Mouse (Mus musculus) adrenal gland, adult (tissue): ENCODE results near the gene Abca14.

Experiments
- DNase-seq, 2 experiments: peaks; one replicate each; pipeline ENCODE4 v3.0.0; 2022 to 2023; ENCODE audit warnings: low spot score in 1 of 2; ENCODE audit not compliant: inconsistent age in 2 of 2

Abca14 gene

DNA sequence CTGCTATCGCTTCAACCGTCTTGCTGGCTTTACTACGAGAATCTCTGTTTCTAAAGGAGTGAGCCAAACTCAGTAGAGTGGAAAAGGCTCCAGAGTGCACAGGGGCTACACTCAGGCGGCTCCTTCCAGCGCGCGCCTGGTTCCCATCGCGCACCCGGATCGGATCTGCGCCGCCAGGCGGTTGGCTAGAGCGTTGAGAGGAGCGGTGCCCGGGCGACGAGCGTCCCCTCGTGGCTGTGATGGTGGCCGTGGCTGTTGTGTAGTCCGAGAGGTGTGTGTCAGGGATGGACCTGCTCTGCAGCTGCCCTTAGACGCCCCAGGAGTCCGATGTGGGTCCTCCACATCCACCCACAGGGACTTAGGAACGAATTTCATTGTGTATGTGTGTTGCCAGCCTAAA is at the start of gene Abca14:
Gene Abca14 (plus strand): TSS at position 173 of the 400 bp plus-strand sequence.
- peak; percentile 88 to 95 for DNase-seq

DNA sequence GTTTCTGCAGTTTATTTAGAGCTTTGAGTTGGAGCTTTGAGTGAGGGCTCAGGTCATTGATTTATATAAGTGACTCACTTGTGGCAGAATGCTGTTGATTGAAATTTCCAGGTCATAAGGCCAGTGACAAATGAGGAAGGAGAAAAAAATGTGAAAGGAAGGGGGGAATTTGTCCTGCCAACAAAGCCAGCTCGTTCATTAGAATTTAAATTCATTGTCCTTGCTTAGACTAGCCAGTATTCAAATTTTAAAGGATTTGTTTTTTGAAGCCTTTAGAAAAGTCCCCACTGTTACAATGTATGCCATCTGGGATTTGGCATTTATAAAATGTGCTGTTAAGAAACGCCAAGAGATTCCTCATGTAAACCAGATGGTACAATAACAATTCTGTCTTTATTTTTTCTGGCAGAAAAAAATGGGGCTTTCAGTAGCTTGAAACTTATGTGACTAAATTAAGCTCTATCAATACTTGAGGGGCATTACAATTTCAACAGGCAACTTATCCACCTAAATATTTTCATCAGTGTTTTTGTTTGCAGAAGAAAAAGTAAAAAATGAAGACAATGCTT is 46.8 kb upstream of the Abca14 start:
- DNase-seq: no peak

DNA sequence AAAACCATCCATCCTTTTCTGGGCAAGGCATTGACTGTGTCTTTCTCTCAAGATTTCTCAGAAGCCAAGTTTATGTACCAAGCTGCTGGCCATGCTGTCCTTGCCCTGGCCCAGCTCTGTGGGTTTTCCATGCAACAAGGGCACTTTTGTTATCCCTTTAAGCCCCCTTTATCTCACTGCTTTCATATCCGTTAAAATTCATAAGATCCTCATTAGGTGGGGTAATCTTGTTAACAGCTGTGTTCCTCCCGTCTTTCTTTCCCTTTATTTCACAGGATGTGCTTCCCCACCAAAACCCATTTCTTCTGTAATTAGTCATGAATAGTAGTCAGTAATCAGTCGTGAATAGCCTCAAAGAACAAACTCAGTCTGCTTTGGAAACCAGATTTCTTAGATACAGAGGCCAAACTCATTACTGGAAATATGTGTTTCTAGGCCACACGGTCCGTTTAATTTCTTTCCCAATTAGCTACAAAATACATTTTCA is 46.1 kb upstream of the Abca14 start:
- no peak for DNase-seq

DNA sequence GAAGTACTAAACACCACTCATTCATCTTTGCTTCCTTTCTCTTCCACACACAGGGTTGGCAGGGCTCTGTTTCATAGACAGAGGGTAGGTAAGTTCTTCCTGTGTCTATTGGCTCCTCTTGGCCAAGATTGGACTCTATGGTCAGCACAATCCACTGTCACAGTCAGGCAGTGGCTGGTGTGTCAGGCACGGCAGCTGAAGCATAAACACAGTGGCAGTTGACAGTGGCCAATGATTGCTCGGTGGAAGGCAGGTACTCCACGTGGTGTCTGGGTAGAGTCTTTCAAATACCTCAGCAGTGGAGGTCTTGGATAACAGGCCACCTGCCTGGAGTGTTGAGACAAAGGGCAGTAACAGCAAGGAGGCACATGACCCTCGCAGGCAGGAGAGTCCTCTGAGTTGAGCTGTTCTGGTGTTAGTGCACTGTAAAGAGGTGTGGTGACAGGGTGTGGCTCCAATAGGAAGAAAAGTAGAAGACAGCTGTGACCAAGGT is 45.6 kb upstream of the Abca14 start:
- DNase-seq: no peak

DNA sequence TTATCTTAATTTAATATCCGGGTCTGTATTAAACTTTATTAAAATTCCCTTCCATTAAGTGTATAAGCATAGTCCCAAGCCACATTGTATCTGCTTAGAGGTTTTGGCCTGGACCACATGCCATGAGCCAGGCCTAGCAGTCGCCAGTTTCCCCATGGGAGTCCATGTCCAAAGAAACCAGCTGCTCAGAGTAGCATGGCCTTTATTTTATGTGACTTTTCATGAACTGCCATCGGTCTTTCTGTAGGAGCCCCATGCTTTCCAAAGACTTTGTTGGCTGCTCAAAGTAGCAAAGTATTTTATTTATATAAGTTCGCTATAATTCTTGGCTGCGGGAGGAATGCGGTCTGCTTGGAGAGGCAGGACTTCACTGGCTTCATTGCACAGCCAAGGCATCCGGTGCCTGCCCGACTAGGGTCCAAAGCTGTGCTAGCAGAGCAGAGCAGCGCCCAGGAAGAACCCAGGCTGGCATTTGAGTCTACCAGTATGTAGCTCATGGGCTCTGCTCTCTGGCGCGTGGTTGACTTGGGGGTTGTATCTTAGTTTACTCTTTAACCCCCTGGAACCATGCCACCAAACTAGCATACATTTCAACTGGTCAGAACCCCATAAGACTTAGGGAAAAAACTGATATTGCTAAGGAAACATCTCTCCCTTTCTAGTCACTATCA is 40.0 kb upstream of the Abca14 start:
- DNase-seq: no peak

DNA sequence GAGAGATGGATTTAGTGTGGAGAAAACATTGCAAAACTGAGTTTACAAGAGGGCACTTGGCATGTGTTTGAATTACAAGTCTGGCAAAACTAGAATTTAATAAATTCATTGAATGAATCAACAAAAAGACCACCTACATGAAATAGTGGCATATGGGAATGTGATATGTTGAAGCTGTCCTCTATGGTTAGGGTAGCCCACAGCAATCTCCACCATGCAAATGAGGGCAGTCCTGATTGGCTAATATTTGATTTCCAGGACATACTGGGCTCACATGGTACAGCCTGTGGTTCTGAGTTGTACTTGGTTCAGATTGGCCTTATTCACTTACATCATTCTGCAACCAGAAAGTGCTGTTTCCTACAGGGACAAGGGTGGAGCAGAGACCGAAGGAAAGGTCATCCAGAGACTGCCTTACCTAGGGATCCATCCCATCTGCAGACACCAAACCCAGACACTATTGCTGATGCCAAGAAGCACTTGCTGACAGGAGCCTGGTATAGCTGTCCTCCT is 31.5 kb upstream of the Abca14 start:
- DNase-seq: no peak

DNA sequence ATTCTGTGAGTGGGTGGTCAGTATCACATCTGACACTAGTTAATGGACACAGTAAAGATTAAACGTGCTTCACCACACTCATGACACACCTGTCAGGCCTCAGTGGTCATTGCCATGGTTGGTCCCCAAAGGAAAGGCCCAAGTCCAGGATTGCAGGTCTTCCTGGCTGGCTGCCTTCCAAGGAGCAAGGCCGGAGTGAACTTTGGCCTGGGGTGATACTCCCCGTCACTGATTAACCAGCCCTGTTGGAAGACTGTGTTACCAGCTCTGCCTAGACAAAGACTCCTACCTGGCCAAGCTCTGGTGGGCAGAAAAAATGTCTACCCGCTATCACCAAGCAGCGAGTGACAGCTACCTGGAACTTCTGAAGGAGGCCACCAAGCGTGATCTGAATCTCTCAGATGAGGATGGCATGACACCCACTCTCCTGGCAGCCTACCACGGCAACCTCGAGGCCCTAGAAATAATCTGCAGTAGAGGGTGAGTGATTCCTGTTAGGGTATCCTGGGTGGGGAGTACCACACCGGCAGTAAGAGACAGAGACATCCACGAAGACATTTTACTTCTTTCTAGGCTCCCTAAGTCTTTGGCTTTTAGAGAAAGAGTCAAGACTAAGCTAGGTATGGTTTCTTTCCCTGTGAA is 30.0 kb upstream of the Abca14 start, which contains the start of gene Anks4b:
Gene Anks4b (plus strand): TSS at position 256 of the 642 bp plus-strand sequence.
- no peak for DNase-seq

DNA sequence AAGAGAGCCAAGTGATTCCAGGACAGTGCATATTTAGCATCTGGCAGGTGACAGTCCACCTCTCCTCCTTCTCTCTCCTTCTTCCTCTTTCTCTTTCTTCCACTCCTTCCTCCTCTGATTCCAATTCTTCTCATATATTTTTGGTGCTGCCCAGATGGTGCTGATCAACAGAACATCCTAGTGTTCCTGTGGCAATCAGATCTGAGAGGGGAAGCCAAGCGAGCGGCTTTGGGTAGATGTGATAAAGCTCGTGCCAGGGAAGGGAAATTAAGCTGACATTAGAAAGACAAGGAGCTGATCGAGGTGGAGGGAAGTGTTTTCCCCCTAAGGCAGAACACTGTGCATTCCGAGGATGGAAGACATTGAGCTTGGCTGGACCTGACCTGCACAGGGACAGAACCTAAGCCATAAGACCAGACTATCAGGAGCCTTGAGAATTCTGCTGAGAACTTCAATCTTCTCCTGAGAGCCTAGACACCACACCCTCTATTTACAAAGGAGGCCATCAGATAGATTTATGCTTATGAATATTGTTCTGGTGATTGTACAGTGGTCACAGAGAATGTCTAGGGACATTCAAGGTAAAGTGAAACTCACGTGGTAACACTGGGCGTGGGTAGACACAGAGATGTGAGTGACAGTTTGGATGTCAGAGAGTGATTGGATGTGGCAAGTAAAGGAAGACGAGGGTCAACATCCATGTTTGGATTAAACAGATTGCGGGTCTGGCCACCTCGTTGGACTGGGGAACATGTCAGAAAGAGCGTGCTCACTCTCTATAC is 28.8 kb upstream of the Abca14 start:
- no peak for DNase-seq

DNA sequence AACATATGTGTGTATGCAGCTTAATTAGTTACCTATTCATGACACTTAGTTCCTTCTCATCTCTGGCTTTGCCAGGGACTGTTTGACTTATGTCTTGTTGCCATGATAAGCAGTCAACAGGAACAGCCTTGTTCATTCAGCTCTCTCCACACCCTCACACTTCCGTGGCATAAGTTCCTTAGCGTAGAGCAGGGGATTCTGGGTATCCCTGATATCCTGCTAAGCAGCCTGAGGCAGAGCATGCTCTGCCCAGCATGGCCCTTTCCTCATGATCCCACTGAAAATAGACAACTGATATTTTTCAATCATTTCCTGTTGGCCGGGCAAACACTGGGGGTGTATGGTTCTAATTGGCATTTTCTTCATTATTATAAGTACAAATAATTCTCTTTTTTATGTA is 26.1 kb upstream of the Abca14 start:
- DNase-seq: no peak

DNA sequence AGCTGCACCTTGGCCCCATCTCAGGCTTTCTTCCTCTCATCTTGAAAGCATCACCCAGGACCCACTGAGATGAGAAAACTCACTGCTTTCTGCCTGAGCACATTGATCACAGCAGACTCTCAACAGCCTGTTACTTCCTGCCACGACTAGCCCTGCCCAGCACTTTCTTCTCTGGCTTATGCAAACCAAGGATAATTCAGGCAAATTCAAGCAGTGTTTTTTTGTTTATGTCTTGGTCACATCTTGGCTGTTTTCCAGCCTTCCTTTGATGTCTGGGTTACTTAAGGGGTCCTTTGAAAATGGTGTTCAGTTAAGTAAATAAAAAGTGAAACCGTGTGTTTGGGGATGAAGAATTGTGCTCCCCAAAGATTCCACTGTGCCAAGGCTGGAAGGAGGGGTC is 24.8 kb upstream of the Abca14 start:
- no peak for DNase-seq

DNA sequence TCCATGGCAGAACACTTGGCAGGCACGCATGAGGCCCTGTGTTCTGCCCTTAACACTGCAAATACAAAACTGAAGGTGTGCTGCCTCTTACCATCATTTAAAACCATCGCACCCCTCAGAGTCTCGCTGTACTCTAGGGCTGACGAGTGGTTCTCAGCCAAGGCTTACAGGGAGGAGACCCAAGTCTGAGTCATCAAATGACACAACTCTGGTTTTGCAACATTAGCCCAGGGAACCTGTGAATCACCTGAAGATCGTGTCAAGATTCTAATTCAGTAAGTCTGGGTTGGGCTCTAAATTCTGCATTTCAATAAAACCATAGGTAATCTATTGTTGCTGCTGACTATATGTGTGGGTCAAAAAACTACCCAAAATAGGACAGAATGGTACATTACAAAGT is 23.2 kb upstream of the Abca14 start:
- DNase-seq: peak in 1 of 2 experiments; percentile 37

DNA sequence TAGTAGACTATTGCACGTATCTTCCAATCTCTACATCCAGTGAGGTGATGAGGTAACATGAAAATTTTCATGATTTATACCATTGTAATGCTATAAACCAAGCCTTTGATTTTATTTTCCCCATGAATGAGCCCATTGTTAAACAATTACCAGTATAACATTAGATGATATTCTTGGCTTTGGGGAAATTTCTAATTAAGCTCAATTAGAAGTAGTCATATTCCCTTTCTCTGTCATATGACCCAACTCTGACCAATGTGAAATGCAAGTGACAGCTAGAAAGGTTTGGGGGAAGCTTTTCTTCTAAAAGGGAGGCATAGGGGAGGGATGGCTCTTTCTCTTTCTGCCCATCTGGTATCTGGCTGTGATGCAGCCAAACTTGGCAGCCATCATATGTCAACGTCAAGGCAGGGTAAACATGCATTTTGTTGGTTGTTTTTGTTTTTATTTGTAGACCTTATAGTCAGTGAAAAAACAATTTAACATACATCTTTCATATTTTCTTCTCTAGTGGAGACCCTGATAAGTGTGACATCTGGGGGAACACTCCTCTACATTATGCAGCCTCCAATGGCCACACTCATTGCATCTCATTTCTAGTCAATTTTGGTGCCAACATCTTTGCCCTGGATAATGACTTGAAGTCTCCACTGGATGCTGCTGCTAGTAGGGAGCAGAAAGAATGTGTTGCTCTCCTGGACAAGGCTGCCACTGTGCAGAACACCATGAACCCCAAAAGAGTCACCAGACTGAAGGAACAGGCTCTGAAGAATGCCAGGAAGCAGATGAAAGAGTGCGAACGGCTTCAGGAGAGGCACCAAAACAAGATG is 22.1 kb upstream of the Abca14 start:
- no peak for DNase-seq

DNA sequence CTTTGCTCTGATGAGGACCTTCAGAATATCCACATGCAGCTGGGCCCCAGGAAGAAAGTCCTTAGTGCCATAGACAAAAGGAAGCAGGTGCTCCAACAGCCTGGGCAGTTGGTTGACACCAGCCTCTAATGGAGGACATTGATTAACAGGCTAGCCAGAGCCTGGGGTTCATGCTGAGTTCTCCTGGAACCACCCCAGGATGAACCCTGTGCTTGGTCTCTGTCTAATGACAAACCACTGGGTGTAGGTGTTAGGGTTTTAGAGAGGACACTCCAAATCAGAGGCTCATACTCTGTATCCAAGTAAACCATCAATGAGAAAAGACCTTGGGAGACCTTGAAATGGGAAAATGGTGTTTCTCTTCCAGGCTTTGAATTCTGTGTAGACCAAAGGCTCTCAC is 20.9 kb upstream of the Abca14 start:
- no peak for DNase-seq

DNA sequence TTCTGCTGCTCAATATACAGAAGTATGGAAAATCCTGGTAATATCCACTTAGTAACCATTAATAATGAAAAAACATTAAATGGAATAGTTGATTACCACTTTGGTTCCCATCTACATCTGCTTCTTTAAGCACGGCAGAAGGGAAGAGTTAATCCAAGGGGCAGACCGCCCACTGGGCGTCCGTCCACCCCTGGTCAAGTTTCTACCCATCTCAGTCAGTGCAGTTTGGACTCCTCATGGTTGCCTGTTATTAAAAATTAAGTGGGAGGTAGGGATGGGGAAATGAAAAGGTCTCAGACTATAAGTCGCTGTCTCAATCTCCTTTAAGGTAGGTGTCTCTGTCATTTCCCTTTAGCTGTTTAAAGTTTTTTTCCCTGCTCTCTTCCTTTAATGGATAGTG is 14.8 kb upstream of the Abca14 start:
- no peak for DNase-seq

DNA sequence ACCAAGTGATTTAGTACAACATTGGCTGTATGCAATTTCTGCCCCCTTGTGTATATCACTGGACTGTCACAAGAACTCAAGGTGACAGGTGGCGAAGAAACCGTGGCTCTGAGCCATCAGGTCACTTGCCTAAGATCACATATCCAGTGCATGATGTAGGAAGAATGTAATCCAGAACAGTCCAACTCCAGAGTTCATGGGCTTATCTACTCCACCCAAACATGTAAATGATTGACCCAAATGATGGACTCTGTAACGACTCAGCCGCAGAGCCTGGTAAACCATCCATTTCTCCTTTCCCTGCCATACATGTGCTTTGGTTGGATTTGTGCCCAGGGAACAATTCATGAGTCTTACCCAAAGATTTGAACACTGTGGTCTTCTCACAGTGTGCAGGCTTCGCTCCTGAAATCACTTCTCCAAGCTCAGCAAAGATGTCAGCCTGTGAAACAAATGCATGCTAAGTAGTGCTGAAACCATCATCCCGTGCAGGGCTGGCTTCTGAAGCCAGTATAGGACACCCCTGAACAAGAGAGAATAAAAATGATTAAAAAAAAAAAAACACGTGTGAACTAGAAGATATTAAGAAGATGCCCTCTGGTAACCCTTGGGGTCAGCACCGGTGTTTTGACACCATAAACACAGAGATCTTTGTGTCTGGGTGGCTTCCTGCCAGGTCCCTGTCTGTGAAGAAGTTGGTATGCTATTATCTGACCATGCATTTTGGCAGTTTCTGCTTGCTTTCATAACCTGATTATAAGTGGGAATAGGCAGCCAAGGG is 14.2 kb upstream of the Abca14 start:
- no peak for DNase-seq

DNA sequence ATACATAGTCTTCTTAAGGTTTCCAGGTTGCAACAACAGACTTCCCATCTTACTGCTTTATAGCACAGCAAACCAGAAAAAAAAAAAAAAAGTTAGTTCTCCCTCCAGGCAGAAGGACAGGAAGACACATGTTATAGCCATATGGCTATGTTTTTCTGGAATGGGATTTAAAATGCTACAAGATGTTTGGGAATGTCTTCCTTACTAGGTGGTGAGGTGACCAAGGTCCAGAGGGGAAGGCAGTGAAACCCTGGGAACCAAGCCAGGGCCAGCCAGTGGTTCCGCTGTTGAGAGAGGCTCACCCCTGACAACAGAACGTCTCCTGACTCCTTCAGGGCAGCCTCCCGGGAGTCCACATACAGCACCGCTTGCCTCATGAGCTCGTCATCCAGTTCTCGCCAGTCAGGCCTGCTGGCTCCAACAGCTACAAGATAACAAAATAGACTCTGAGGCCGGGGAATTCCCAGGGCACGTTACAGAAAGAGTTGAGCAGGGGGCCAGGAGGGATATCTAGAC is 13.6 kb upstream of the Abca14 start:
- DNase-seq: no peak

DNA sequence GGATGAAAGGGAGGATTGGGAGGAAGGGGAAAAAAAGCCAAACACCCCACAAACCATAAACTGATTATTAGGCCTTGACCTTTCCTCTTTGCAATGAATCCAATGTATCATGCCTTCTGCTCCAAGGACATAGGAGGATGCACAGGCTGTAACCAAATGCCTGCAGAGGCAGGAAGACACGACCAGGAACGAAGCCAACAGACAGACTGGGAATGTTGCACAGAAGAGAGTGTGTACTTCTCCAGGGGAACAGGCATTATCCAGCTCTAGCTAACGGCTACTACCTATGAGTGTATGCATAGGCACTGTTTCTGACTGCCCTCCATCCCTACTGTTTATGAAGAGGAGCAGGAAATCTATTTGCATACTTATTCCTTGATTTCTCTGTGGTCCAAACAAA is 11.6 kb upstream of the Abca14 start:
- DNase-seq: peak; percentile 71 to 74

DNA sequence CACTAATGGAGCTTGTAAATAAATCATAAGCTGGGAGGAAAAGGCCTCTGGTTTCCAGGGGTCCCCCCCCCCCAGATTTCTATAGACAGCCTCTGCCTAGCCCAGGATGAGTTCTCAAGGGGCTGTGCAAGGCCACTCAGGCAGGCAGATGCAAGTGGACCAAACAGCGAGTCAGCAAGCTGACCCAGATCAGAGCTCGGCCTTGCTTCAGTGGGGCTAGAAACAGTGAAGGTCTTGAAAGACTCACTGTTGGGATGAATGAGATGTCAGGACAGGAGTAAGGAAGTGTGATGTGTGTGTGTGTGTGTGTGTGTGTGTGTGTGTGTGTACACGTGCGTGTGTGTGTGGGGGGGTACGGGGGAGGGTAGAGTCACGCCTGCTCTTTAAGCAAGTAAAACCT is 10.9 kb upstream of the Abca14 start:
- peak in 1 of 2 experiments; percentile 69 for DNase-seq

DNA sequence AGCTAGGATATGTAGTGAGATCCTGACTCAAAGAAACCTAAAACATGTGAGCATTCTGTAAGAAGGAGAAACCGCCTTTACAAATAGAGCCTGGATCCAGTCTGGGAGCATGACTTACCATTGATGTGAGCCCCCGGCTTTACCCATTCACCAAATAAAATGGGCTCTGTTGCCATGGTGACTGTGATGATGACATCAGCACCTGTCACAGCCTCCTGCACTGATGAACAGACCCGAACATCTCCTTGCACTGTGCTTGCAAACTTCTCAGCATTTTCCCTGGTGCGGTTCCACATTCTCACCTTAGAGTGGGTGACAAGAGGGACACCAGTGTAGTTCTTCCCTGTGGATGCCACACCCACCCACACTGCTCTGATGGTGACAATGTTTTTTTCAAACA is 8.6 kb upstream of the Abca14 start:
- no peak for DNase-seq
